Mouse (Mus musculus): ENCODE results near the gene Khsrp. TPM values are rescaled to one million over a fixed set of nuclear protein-coding genes. Genes with fewer than 3 reads are reported as not detected.

Khsrp gene
- polyA plus RNA-seq, 1 experiment from 2014 or later = 36.9 TPM

- Histone ChIP-seq H3K4me3 (ENCODE audit: control insufficient read depth in 1 of 2, insufficient read depth in 1 of 2, low read depth in 1 of 2, low read length in 2 of 2) (peak overlapping the region in 1 of 2 experiments; percentile 77; a peak in 1 of 4 replicates), H3K9ac (ENCODE audit: low read length) (peak overlapping the region; percentile 10; the same call in 1 of the 2 replicates), H3K27me3 (ENCODE audit: control insufficient read depth, insufficient read depth, low read length) (no peaks in the 10 kb centered on the region), H3K27ac (replicated peaks in 1 of 2; ENCODE audit: control insufficient read depth in 1 of 2, insufficient read depth in 1 of 2, low read depth in 2 of 2, low read length in 2 of 2) (peak overlapping the region; percentile 11 to 20; a peak in 1 of 4 replicates), H3K9me3 (ENCODE audit: control insufficient read depth, low read length) (no peaks in the 10 kb centered on the region), H3K36me3 (ENCODE audit: control insufficient read depth, insufficient read depth, low read length) (peaks cover 72% of the 10 kb centered on the region), H3K4me1 (ENCODE audit: control insufficient read depth in 2 of 2, insufficient read depth in 2 of 2, low read length in 2 of 2) (peaks cover 21 to 24% of the 10 kb centered on the region in 2 experiments), H3K4me2 (ENCODE audit: low read length) (peak overlapping the region; percentile 63)
- ATAC-seq (ENCODE audit: insufficient number of reproducible peaks, insufficient read depth, low FRiP score, low read depth) = no peak
- 70% methylated on average over 2 of the region's 2 CpGs for WGBS
These were observed 34.8 kb downstream of the Khsrp start for GRCm38 (mm10) chr17:56996506-56996905.

- Histone ChIP-seq H3K4me1 (ENCODE audit: control insufficient read depth in 2 of 2, insufficient read depth in 2 of 2, low read length in 2 of 2) (peaks cover 13 to 15% of the 10 kb centered on the region in 2 experiments; a peak in 3 of 4 replicates), H3K9me3 (ENCODE audit: control insufficient read depth, low read length) (no peaks in the 10 kb centered on the region), H3K9ac (ENCODE audit: low read length) (no peak overlapping the region), H3K27ac (replicated peaks in 1 of 2; ENCODE audit: control insufficient read depth in 1 of 2, insufficient read depth in 1 of 2, low read depth in 2 of 2, low read length in 2 of 2) (no peak overlapping the region), H3K4me3 (ENCODE audit: control insufficient read depth in 1 of 2, insufficient read depth in 1 of 2, low read depth in 1 of 2, low read length in 2 of 2) (no peak overlapping the region), H3K27me3 (ENCODE audit: control insufficient read depth, insufficient read depth, low read length) (no peaks in the 10 kb centered on the region), H3K4me2 (ENCODE audit: low read length) (no peak overlapping the region), H3K36me3 (ENCODE audit: control insufficient read depth, insufficient read depth, low read length) (peaks cover 66% of the 10 kb centered on the region)
- ATAC-seq (ENCODE audit: insufficient number of reproducible peaks, insufficient read depth, low FRiP score, low read depth) = no peak
- 86% methylated on average over 8 of the region's 8 CpGs for WGBS
These were observed 36.3 kb downstream of the Khsrp start for GRCm38 (mm10) chr17:56995046-56995445.

GRCm38 (mm10) chr17:56990966-56991365 lies 40.4 kb downstream of the Khsrp start:
- Histone ChIP-seq H3K9me3 (ENCODE audit: control insufficient read depth, low read length) (no peaks in the 10 kb centered on the region), H3K4me3 (ENCODE audit: control insufficient read depth in 1 of 2, insufficient read depth in 1 of 2, low read depth in 1 of 2, low read length in 2 of 2) (peak overlapping the region; percentile 76 to 83), H3K4me1 (ENCODE audit: control insufficient read depth in 2 of 2, insufficient read depth in 2 of 2, low read length in 2 of 2) (peaks cover 6% of the 10 kb centered on the region in 2 experiments; a peak in 3 of 4 replicates), H3K27me3 (ENCODE audit: control insufficient read depth, insufficient read depth, low read length) (no peaks in the 10 kb centered on the region), H3K27ac (replicated peaks in 1 of 2; ENCODE audit: control insufficient read depth in 1 of 2, insufficient read depth in 1 of 2, low read depth in 2 of 2, low read length in 2 of 2) (no peak overlapping the region), H3K4me2 (ENCODE audit: low read length) (peak overlapping the region; percentile 93), H3K36me3 (ENCODE audit: control insufficient read depth, insufficient read depth, low read length) (peaks cover 43% of the 10 kb centered on the region), H3K9ac (ENCODE audit: low read length) (peak overlapping the region; percentile 92)
- WGBS = 75% methylated on average over 2 of the region's 2 CpGs
- ATAC-seq (ENCODE audit: insufficient number of reproducible peaks, insufficient read depth, low FRiP score, low read depth) = no peak

GRCm38 (mm10) chr17:56990115-56990746 lies 41.1 kb downstream of the Khsrp start, which contains the start of gene Clpp:
Clpp (plus strand) TSS chr17:56990305.
- H3K9ac ChIP-seq (ENCODE audit: low read length) = peak within 1 kb of the TSS; percentile 92
- H3K4me3 ChIP-seq (ENCODE audit: control insufficient read depth in 1 of 2, insufficient read depth in 1 of 2, low read depth in 1 of 2, low read length in 2 of 2) = peak within 1 kb of the TSS; percentile 76 to 83
- WGBS = under 1% methylated on average over 52 of the region's 52 CpGs
- peaks cover 36% of the 10 kb centered on the region for H3K36me3 ChIP-seq (ENCODE audit: control insufficient read depth, insufficient read depth, low read length)
- no peaks in the 10 kb centered on the region for H3K9me3 ChIP-seq (ENCODE audit: control insufficient read depth, low read length)
- peaks cover 6% of the 10 kb centered on the region in 2 experiments; a peak in 3 of 4 replicates for H3K4me1 ChIP-seq (ENCODE audit: control insufficient read depth in 2 of 2, insufficient read depth in 2 of 2, low read length in 2 of 2)
- peak within 1 kb of the TSS; percentile 93 for H3K4me2 ChIP-seq (ENCODE audit: low read length)
- H3K27me3 ChIP-seq (ENCODE audit: control insufficient read depth, insufficient read depth, low read length) = no peaks in the 10 kb centered on the region
- H3K27ac ChIP-seq (replicated peaks in 1 of 2; ENCODE audit: control insufficient read depth in 1 of 2, insufficient read depth in 1 of 2, low read depth in 2 of 2, low read length in 2 of 2) = peak within 1 kb of the TSS; percentile 73 to 75
- ATAC-seq (ENCODE audit: insufficient number of reproducible peaks, insufficient read depth, low FRiP score, low read depth) = peak; percentile 93

GRCm38 (mm10) chr17:56989467-56990114 lies 41.7 kb downstream of the Khsrp start:
- no peaks in the 10 kb centered on the region for H3K27me3 ChIP-seq (ENCODE audit: control insufficient read depth, insufficient read depth, low read length)
- peak overlapping the region; percentile 73 to 75 for H3K27ac ChIP-seq (replicated peaks in 1 of 2; ENCODE audit: control insufficient read depth in 1 of 2, insufficient read depth in 1 of 2, low read depth in 2 of 2, low read length in 2 of 2)
- 4% methylated on average over 25 of the region's 25 CpGs for WGBS
- H3K4me1 ChIP-seq (ENCODE audit: control insufficient read depth in 2 of 2, insufficient read depth in 2 of 2, low read length in 2 of 2) = peaks cover 6% of the 10 kb centered on the region in 2 experiments; a peak in 3 of 4 replicates
- ATAC-seq (ENCODE audit: insufficient number of reproducible peaks, insufficient read depth, low FRiP score, low read depth) = peak; percentile 81
- H3K36me3 ChIP-seq (ENCODE audit: control insufficient read depth, insufficient read depth, low read length) = peaks cover 29% of the 10 kb centered on the region
- no peaks in the 10 kb centered on the region for H3K9me3 ChIP-seq (ENCODE audit: control insufficient read depth, low read length)
- peak overlapping the region; percentile 93 for H3K4me2 ChIP-seq (ENCODE audit: low read length)
- H3K4me3 ChIP-seq (ENCODE audit: control insufficient read depth in 1 of 2, insufficient read depth in 1 of 2, low read depth in 1 of 2, low read length in 2 of 2) = peak overlapping the region; percentile 76 to 83
- H3K9ac ChIP-seq (ENCODE audit: low read length) = peak overlapping the region; percentile 92

GRCm38 (mm10) chr17:56988921-56989430 lies 42.3 kb downstream of the Khsrp start:
- Histone ChIP-seq H3K9ac (ENCODE audit: low read length) (peak overlapping the region; percentile 92), H3K27ac (replicated peaks in 1 of 2; ENCODE audit: control insufficient read depth in 1 of 2, insufficient read depth in 1 of 2, low read depth in 2 of 2, low read length in 2 of 2) (no peak overlapping the region), H3K36me3 (ENCODE audit: control insufficient read depth, insufficient read depth, low read length) (peaks cover 23% of the 10 kb centered on the region), H3K4me1 (ENCODE audit: control insufficient read depth in 2 of 2, insufficient read depth in 2 of 2, low read length in 2 of 2) (peaks cover 6% of the 10 kb centered on the region in 2 experiments; a peak in 3 of 4 replicates), H3K9me3 (ENCODE audit: control insufficient read depth, low read length) (no peaks in the 10 kb centered on the region), H3K4me3 (ENCODE audit: control insufficient read depth in 1 of 2, insufficient read depth in 1 of 2, low read depth in 1 of 2, low read length in 2 of 2) (peak overlapping the region in 1 of 2 experiments; percentile 76; a peak in 2 of 4 replicates), H3K27me3 (ENCODE audit: control insufficient read depth, insufficient read depth, low read length) (no peaks in the 10 kb centered on the region), H3K4me2 (ENCODE audit: low read length) (peak overlapping the region; percentile 93)
- no peak for ATAC-seq (ENCODE audit: insufficient number of reproducible peaks, insufficient read depth, low FRiP score, low read depth)
- 73% methylated on average over 7 of the region's 7 CpGs for WGBS

- no peak overlapping the region for H3K4me2 ChIP-seq (ENCODE audit: low read length)
- no peak overlapping the region for H3K9ac ChIP-seq (ENCODE audit: low read length)
- no peak overlapping the region for H3K27ac ChIP-seq (replicated peaks in 1 of 2; ENCODE audit: control insufficient read depth in 1 of 2, insufficient read depth in 1 of 2, low read depth in 2 of 2, low read length in 2 of 2)
- no peak for ATAC-seq (ENCODE audit: insufficient number of reproducible peaks, insufficient read depth, low FRiP score, low read depth)
- H3K36me3 ChIP-seq (ENCODE audit: control insufficient read depth, insufficient read depth, low read length) = peaks cover 18% of the 10 kb centered on the region
- 79% methylated on average over 7 of the region's 7 CpGs for WGBS
- H3K4me3 ChIP-seq (ENCODE audit: control insufficient read depth in 1 of 2, insufficient read depth in 1 of 2, low read depth in 1 of 2, low read length in 2 of 2) = no peak overlapping the region
- no peaks in the 10 kb centered on the region for H3K9me3 ChIP-seq (ENCODE audit: control insufficient read depth, low read length)
- H3K27me3 ChIP-seq (ENCODE audit: control insufficient read depth, insufficient read depth, low read length) = no peaks in the 10 kb centered on the region
- H3K4me1 ChIP-seq (ENCODE audit: control insufficient read depth in 2 of 2, insufficient read depth in 2 of 2, low read length in 2 of 2) = peaks cover 6% of the 10 kb centered on the region in 2 experiments; a peak in 3 of 4 replicates
These were observed 42.9 kb downstream of the Khsrp start for GRCm38 (mm10) chr17:56988441-56988840.
